Mouse (Mus musculus): ENCODE results near the gene Rorc.
A peak's percentile ranks its signal among the peaks of the same experiment; 100 is the strongest.

The Rorc gene

DNA sequence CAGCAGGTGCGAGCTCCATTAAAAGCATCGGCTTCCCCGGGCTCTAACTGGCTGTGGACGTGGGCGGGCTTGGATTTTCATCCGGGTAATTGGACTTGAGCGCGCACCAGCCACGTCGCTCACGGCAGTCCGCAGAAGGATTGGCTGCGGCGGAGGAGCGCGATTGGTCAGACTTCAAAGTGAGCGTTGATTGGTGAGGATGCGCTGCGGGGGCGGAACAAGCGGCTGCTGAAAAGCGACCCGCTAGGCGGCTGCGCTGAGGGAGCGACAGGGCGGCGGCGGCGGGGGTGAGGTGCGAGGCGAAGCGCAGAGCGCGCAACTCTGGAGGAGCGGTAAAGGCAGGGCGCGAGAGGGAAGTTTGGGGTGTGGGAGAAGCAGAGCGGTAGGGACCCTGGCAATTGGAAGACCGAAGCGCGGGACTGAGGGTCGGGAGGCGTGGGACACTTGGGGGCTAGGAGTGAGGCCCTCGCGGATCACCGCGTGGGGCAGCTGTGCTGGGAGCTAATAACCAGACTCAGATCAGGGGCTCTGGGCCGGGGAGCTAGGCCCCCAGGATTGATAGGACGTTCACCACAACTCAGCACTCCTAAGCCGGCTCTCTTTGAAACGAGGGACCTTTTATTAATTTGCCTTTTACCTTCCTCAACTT lies 40.6 kb downstream of the Rorc start, which contains the start of gene Tdrkh:
Gene Tdrkh (plus strand): TSS at position 243 of the 649 bp plus-strand sequence.
- DNase-seq (ENCODE audit: low spot score in 2 of 2): peak; percentile 95 to 98

DNA sequence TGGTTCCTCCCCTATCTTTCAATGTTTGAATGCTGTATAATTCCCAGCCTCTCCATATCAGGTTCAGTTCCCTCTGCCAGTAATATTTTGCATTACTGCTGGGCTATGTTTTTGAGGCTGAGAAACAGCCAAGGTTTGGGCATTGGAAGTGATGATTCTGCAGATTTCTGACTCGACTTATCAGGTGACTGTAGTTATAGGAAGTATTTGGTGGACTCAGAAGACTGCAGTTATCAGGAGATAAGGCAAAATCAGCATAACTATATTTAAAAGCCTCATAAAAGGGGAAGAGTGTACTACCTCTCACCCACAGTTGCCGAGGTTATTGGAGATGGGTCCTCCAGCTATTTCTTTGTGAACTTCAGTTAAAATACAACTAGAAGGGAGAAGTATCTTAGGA lies 58.4 kb downstream of the Rorc start:
- DNase-seq (ENCODE audit: low spot score in 2 of 2): no peak

DNA sequence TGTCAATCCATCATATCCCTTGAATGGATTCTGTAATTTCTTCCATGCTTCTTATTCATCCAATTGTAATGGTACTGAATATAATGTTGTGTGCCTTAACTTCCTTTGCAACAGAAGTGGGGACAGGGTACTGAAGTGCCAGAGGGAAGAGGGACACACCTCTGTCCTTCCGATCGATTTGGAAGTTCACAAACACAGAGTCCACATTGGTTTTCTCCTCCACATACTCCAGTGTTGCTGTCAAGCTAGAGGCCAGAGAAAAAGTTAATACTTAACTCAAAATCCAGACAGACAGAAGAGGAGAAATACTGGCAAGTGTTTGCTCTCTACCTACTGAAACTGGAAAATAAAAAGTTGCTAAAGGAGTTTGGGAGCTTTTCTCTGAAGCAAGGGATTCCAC lies 61.7 kb downstream of the Rorc start:
- DNase-seq (ENCODE audit: low spot score in 2 of 2): no peak

DNA sequence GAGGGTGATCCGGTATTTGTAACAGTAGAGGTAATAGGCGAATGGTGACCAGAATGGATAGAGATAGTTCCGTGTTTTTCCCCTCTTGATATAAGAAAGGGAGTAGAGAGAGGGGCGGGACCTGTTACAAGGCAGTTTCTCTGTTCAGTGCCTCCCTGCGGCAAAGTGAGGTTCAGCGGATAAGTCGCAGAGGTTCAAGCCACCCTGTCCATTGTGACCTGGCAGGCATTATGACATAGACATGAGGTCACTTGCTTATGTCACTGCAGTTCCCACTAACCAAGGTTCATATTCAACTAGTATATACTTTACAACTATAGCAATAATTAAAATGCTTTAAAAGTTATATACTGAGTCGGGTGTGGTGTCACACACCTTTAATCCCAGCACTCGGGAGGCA lies 63.8 kb downstream of the Rorc start:
- DNase-seq (ENCODE audit: low spot score in 2 of 2): no peak

DNA sequence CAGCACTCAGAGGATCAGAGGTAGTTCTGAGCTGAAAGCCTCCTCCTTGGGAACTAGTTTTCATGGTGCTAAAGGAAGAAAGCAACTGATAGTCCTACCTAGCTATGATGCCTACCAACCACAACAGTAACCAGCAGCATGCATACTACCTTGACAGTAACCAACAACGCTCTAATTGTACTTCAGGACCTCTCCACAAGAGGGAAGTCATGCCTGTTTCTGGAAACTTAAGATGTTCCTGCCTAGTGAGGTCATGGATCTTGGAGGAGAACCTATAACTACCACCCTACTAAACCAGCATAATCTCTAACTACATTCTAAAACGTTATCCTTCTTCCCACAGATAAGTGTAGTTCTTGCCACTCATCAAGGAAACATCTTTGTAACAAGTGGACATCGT lies 68.6 kb downstream of the Rorc start:
- DNase-seq (ENCODE audit: low spot score in 2 of 2): peak in 1 of 2 experiments; percentile 18

DNA sequence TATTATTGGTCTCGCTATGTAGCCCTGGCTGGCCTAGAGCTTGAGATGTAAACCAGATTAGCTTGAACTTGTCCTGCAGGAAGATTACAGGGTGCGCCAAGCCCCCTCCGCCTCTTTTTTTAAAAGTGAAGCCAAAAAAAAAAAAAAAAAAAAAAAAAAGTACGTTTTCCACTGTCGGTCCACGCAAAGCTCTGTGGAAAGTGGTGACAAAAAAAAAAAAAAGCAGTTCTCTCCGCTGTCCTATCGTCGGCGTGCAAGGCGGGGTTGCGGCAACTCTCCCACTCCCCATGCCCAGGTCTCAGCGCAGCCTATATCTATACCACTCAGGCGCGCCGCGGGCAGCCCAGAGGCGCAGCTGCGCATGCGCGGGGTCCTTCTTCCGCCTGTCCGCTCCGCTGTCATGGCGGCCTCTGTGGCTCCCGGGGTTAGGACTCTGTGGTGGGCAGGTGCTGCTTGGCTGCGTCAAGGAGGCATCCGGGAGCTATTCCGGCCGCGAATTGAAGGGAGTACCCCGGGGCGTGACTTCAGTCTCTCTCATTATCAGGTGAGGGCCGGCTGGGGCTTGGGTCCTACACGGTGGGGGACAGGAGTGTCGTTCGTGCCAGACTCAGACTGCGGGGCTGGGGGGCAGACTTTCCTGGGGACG lies 70.5 kb downstream of the Rorc start, which contains the start of gene Mrpl9:
Gene Mrpl9 (plus strand): TSS at position 368 of the 646 bp plus-strand sequence.
- DNase-seq (ENCODE audit: low spot score in 2 of 2): peak; percentile 92 to 97

DNA sequence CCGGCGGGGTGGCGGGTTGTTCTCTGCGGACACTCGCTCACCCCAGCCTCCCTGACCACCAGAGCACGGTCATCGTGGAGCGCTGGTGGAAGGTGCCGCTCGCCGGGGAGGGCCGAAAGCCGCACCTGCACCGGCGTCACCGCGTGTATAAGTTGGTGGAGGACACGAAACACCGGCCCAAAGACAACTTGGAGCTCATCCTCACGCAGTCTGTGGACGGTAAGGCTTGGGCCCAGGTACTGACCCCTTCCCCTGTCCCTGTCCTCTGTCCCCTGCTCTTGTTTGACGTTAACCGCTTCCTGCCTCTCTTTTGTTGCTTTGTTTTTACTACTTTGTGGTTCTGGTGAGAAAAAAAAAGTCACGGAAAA lies 71.0 kb downstream of the Rorc start, which contains the start of gene Oaz3:
Gene Oaz3 (minus strand): TSS at position 319 of the 368 bp plus-strand sequence.
- DNase-seq (ENCODE audit: low spot score in 2 of 2): no peak

All from thymus, postnatal 10 days (tissue).